Mouse (Mus musculus) hindbrain, postnatal 0 days (tissue): ENCODE results near the gene March10. TPM values are rescaled to one million over a fixed set of nuclear protein-coding genes. Genes with fewer than 3 reads are reported as not detected.

Experiments
- ATAC-seq: fragments of 200-750 bp; cut with Nextera tagmentation; 2 replicates; pipeline ENCODE4 v1.8.0; 2017; ENCODE audit warnings: mild to moderate bottlenecking, moderate TSS enrichment, moderate library complexity
- DNase-seq: peaks from one replicate; pipeline ENCODE4 v3.0.0-alpha.2; 2015; ENCODE audit warnings: low spot score
- H3K27ac ChIP-seq: fragments of 300-500 bp; sonication (generic); 2 replicates; pipeline ENCODE4 v1.5.1; 2014; ENCODE audit warnings: mild to moderate bottlenecking
- H3K27me3 ChIP-seq: fragments of 300-500 bp; sonication (generic); 2 replicates; pipeline ENCODE4 v1.6.1; 2014; ENCODE audit warnings: low read length, mixed read lengths; ENCODE audit not compliant: insufficient read depth
- H3K36me3 ChIP-seq: fragments of 300-500 bp; sonication (generic); 2 replicates; pipeline ENCODE4 v1.6.1; 2014; ENCODE audit warnings: low read length, mixed read lengths; ENCODE audit not compliant: insufficient read depth
- H3K4me1 ChIP-seq: fragments of 300-500 bp; sonication (generic); 2 replicates; pipeline ENCODE4 v1.6.1; 2014; ENCODE audit warnings: antibody characterized with exemption, low read length, mixed read lengths; ENCODE audit not compliant: insufficient read depth
- H3K4me2 ChIP-seq: fragments of 300-500 bp; sonication (generic); 2 replicates; pipeline ENCODE4 v1.6.1; 2014; ENCODE audit warnings: low read depth, mild to moderate bottlenecking, low read length, moderate library complexity, mixed read lengths
- H3K4me3 ChIP-seq: fragments of 300-500 bp; sonication (generic); 2 replicates; pipeline ENCODE4 v1.5.1; 2014; ENCODE audit warnings: low read length
- H3K9ac ChIP-seq: fragments of 300-500 bp; sonication (generic); replicated peaks from 2 replicates; pipeline ENCODE4 v1.6.1; 2014; ENCODE audit warnings: mild to moderate bottlenecking, low read length, moderate library complexity, mixed read lengths
- H3K9me3 ChIP-seq: fragments of 300-500 bp; sonication (generic); 2 replicates; pipeline ENCODE4 v1.6.1; 2016; ENCODE audit warnings: low read length, mixed read lengths
- CTCF ChIP-seq: IDR thresholded peaks from 2 replicates; pipeline ENCODE4 v1.5.1; 2016; ENCODE audit warnings: antibody characterized with exemption, control low read depth, low read depth
- WGBS: fragments of 180-500 bp; shearing (Covaris S2); extraction: QIAGEN DNeasy Blood & Tissue Kit; methylation state at CpG from one replicate; pipeline ENCODE4 v1.1.7; 2014; 5-methylcytosine and 5-hydroxymethylcytosine counted together
- polyA plus RNA-seq: library from polyadenylated mRNA; unstranded; fragments of >200 nt; fragmentation: Nextera tagmentation; extraction: Ambion mirVana; gene quantifications from 2 replicates; pipeline ENCODE4 v1.2.1, GENCODE M21; 2015
- total RNA-seq: library from RNA; depleted of rRNA; stranded (reverse); fragments of >200 nt; gene quantifications from 2 replicates; pipeline ENCODE4 v1.2.3, GENCODE M21; 2014; rRNA removed

March10 gene
- total and polyA plus RNA-seq, 2 experiments from 2014 or later = 0.52 to 0.58 TPM

DNA sequence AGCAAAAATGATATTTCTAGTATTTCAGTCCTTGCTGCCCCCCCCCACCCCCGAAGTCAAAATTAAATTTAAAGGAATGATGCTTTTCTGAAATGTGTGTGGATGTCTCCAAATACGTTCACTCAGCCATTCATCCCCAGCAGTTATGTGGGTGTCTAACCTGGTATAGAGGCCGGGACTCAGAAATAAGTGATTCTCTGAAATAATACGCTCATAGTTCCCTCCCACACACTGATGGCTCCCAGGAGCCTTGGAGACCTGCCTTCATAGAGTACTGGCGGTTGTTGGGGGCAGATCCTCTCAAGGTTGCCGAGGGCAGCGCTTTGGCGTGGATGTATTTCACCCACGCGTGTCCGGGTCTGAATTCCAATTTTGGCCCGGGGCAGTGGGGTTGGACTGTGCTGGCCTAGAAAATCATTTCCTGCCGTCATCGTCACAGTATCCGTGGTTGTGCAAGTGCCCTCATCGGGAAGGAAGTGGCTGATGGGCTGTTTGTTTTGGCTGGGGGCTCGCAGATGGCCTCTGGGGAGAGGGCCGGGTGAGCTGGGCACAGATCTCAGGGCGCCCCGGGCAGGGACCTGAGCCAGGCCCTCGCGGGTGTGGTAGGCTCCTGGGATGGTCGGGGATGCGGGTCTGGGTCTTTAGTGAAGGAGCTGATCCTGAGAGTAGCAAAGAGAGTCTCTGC lies 145.1 kb downstream of the March10 start:
- Histone ChIP-seq H3K9ac (no peak overlapping the region), H3K4me1 (peaks cover 16% of the 10 kb centered on the region; the same call in 1 of the 2 replicates), H3K27me3 (no peaks in the 10 kb centered on the region), H3K4me2 (0 out of 2 replicates have a peak overlapping the region, but pooled peaks have one; percentile 13), H3K27ac (no peak overlapping the region), H3K4me3 (no peak overlapping the region), H3K9me3 (no peaks in the 10 kb centered on the region), H3K36me3 (no peaks in the 10 kb centered on the region)
- TF ChIP-seq CTCF = no peak
- WGBS = 63% methylated on average over 24 of the region's 24 CpGs
- ATAC-seq = no peak
- no peak for DNase-seq

Other genes starting within 250 kb of the March10 start
- 21.4 and 28.5 TPM in 2 replicates for gene Mrc2, start 164.1 kb downstream of the March10 start, total RNA-seq
- gene Mrc2, start 164.1 kb downstream of the March10 start, polyA plus RNA-seq = 3.7 and 4.2 TPM in 2 replicates
- 83.4 and 122 TPM in 2 replicates for gene Tanc2, start 133.3 kb upstream of the March10 start, total RNA-seq
- 25.0 and 26.8 TPM in 2 replicates for gene Tanc2, start 133.3 kb upstream of the March10 start, polyA plus RNA-seq